Mouse (Mus musculus) cerebellum, postnatal 4 days (tissue): ENCODE results near the gene Lnx2.

Experiments
- DNase-seq, 2 experiments: peaks; one replicate each; pipeline ENCODE4 v3.0.0; 2022; ENCODE audit warnings: low spot score in 2 of 2, mixed read lengths in 1 of 2

Gene Lnx2

DNA sequence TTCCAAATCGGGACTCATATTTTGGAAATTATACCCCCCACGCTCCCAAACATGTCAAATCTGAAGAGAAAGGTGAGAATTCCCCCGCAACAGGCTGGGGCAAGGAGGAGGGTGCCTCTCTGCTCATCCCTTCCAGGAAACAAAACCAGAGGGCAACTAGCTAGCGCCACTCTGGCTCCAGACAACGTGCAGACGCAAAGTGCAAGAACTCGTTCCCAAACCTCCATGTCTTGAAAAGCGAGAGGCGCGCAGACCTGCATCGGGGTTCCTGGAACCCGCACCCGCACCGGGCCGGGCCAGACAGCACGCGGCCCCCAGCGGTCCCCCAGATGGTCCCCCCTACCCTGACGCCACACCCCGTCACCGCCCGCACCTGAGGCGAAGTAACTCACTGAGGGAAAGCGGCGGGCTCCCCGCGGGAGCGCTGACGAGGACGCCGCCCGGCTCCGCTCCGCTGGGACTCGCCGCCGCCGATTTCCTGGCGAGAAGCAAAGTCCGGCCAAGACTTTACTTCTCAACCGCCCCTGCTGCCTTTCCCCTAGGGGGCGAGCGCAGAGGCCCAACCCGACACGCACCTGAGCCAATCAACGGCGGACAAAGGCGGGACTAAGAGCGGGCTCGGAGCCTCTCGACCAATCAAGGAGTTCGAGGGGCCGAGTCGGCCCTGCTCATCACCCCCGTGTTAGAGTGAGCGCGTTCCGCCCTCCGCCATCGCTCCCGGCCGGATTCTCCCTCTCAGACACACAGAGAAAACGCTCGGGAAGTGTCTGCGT lies at the start of gene Lnx2:
Lnx2 (minus strand) TSS at position 561 of the 773 bp plus-strand sequence.
- peak; percentile 98 for DNase-seq

GRCm38 (mm10) chr5:147125542-147126185 lies 49.3 kb upstream of the Lnx2 start:
- DNase-seq: no peak

- no peak for DNase-seq
Measured at GRCm38 (mm10) chr5:147124794-147125193, 48.4 kb upstream of the Lnx2 start.

DNA sequence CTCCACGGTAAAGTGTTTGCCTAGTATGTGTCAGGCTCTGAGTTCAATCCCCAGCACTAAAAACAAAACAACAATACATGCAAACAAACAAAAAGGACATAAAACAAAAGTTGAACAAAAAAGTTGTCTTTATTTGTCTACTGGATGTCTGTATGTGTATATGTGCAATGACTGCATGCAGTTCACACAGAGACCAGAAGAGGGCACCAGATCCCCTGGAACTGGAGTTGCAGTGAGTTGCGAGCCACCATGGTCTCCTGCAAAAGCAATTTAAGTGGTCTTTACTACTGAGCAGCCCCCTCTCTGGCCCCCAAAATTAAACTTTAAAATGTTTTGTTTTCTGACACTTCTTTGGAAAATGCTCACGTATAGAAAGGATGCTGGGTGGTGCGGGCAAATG lies 44.8 kb upstream of the Lnx2 start:
- no peak for DNase-seq

GRCm38 (mm10) chr5:147117027-147117426 lies 40.6 kb upstream of the Lnx2 start:
- DNase-seq: no peak

DNA sequence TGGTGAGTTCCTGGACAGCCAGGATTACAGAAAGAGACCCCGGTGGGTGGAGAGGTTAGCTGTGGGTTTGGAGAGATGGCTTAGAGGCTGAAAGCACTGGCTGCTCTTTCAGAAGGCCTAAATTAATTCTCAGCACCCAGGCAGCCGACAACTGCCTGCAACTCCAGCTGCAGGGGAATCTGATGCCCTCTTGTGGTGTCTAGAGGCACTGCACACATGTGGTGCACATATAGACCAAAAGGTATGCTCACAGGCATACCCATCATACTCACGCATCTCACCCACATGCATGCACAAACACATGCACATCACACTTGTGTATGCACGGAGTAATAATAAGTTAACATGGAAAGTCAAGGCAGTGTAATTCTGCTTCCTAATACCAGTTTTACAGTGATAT lies 39.2 kb upstream of the Lnx2 start:
- DNase-seq: no peak

GRCm38 (mm10) chr5:147114738-147115137 lies 38.4 kb upstream of the Lnx2 start:
- peak in 1 of 2 experiments; percentile 16 for DNase-seq

DNA sequence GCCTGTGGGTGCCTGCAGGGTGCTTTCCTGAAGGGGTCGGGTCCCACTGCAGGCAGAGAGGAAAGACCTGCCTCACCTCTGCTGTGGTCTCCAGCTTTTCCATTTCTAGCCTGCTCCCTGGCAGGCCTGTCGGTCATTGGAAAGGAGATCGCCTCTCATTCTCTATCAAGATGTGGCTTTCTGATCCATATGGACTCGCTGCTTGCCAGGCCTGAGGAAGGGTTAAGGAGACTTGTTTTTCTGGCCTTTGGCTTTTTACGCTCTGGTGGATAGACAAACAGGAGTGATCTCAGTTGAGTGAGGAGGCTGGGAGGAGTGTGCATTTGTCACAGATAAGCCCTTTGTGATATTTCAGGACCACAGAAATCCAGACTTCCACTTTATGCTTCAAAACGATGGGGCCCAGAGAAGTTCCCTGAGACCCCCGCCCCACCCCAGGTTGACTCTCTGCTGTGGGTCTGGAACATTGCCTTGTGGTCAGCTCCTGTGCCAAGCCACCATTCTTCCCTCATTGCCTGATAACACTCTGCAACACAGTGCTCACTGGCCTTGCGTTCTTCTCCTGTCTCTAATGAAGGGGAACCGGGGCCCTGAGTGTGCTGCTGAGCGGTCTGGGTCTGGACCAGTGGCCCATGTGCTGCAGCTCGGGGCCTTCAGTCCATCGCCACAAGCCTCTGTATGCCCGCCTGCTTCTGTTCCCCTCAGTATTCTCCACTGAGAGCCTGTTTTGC lies 32.6 kb upstream of the Lnx2 start:
- DNase-seq: no peak

DNA sequence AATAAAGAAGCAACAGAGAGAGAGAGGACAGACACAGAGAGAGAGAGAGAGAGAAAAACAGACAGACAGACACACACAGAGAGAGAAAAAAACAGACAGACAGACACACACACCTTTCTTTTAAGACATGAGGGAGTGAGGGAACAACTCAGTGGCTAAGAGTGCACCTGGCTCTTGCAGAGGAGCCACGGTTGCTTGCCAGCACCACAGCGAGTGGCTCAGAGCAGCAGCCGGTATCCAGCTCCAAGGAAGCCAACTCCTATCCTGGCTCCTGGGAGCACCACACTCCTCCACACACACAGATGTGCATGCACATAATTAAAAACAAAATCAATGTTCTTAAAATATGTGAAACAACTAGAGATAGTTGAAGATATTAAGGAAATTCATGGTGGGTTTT lies 30.9 kb upstream of the Lnx2 start:
- no peak for DNase-seq

GRCm38 (mm10) chr5:147102295-147102694 lies 25.9 kb upstream of the Lnx2 start:
- DNase-seq: no peak

DNA sequence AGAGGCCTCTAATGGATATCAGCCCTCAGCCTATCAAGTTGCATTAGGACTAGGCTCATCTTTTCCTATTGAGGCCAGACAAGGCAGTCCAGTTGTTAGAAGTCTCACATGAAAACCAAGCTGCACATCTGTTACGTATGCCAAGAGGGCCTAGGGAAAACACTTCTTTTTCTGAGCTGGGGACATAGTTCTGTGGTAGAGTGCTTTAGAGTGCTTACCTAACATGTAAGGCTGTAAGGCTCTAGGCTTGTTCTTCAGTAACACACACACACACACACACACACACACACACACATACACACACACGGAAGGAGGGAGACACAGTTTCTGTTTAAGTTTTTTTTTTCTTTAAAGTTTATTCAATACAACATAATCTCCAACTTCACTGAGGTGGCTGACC lies 23.8 kb upstream of the Lnx2 start:
- no peak for DNase-seq

DNA sequence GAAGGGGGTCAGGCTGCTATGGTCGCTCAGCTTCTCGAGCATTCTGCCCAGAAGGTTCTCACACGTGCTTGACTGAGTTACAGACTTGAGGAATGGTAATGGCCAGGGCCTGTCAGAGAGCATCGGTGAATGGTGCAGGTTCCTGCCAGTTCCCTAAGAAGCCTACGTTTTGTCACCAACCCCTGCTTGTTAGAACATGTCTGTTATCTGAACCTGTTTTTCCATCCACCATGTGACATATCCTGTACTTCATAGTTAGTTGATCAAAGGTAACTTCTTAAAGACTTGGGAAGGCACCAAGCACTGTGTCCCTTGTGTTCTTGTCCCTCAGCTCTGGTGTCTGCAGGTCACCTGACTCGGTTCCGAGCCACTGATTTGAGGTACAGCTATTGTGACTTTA lies 22.3 kb upstream of the Lnx2 start:
- DNase-seq: no peak

DNA sequence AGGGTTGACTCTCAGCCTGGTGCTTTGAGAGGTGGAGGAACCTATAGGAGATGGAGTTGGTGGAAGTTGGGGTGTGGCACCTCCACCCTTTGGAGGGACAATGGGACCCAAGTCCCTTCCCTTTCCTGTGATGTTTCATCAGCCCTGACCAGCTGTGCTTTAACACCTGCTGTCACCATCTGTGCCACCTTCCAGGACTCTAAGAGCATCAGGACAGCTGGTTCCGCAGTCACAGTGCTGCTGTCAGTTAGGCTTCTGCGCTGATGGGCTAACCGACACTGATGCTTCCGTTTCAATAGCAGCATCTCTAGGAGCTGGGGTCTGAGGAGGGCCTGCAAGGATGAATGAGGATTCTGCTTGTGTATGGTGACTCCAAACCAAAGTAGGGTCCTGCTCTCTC lies 20.2 kb upstream of the Lnx2 start:
- no peak for DNase-seq

- DNase-seq: no peak
Measured at GRCm38 (mm10) chr5:147094296-147094695, 17.9 kb upstream of the Lnx2 start.

DNA sequence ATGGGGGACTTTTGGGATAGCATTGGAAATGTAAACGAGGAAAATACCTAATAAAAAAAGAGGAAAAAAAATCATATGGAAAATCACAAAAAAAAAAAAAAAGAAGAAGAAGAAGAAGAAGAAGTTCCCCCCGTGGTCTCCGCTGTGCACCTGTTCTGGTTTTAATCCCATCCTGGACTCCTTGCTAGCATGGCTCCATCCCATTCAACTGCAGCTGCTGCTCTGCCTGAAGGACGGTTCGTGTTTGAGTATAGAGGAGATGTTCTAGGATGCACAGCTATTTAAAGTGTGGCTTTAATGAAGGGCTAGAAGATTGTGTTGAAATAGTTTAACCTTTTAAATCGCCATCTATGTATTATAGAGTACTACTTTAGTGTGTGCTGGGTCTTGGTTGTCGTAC lies 16.1 kb upstream of the Lnx2 start:
- no peak for DNase-seq

DNA sequence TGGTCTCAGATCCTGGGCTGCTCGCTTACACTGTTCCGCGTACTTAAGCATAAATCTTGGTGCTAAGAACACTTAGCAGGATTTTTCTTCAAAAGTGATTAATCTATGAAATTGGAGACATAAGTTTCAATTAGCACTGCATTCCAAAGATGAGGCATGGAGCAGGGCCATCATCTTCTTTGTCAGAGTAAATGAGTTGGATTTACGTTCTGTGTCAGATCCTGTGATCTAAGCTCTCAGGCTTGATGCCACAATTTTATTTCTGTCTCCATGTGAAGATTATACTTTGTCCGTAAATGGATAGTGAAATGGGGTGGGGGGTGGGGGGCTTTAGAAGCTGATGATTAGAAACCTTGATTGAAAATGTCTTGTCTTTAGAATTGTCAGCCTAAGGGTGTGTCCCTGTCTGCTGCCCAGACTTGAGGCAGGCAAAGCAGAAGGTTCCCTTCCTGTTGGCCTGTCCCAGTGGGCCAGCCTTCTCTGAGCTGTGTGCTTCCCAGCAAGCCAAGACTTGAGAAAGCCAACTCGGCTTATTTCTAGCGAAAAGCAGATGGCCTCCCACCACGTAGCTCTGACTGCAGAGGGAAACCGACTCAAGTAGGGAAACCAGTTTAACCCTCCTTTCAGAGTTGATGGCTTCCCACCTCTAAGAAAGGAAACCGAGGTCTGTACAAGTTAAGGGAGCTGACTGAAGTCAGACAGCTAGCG lies 14.0 kb upstream of the Lnx2 start:
- peak in 1 of 2 experiments; percentile 23 for DNase-seq

GRCm38 (mm10) chr5:147089836-147090235 lies 13.4 kb upstream of the Lnx2 start:
- no peak for DNase-seq

- DNase-seq: no peak
Measured at GRCm38 (mm10) chr5:147086816-147087215, 10.4 kb upstream of the Lnx2 start.

- peak in 1 of 2 experiments; percentile 79 for DNase-seq
Measured at GRCm38 (mm10) chr5:147085201-147085894, 9.0 kb upstream of the Lnx2 start.

GRCm38 (mm10) chr5:147078110-147078900 lies 1.9 kb upstream of the Lnx2 start:
- DNase-seq: no peak
